Mouse (Mus musculus) lung, adult 2 months (tissue): ENCODE results near the gene Fcgr1. TPM values are rescaled to one million over a fixed set of nuclear protein-coding genes. Genes with fewer than 3 reads are reported as not detected.

ENCODE experiments used
- DNase-seq: peaks from one replicate; pipeline ENCODE4 v3.0.0; 2022
- H3K4me1 ChIP-seq: fragments of 200-500 bp; 2 replicates; pipeline ENCODE4 v1.6.1; 2011; ENCODE audit warnings: low read length; ENCODE audit not compliant: control insufficient read depth, insufficient read depth
- H3K4me3 ChIP-seq: fragments of 200-500 bp; replicated peaks from 2 replicates; pipeline ENCODE3; 2011; ENCODE audit warnings: low read depth, mild to moderate bottlenecking, control low read depth, low read length; ENCODE audit errors: extremely low read depth
- CTCF ChIP-seq: fragments of 200-500 bp; IDR thresholded peaks from 2 replicates; pipeline ENCODE4 v1.5.1; 2011; ENCODE audit warnings: mild to moderate bottlenecking, low read length, control low read depth; ENCODE audit not compliant: insufficient read depth
- POLR2A ChIP-seq: fragments of 200-500 bp; IDR thresholded peaks from 2 replicates; pipeline ENCODE4 v1.6.1; 2011; ENCODE audit warnings: low read depth, mild to moderate bottlenecking, control low read depth, low read length, borderline replicate concordance; ENCODE audit errors: extremely low read depth
- WGBS: fragments of 180-500 bp; shearing (Covaris S2); methylation state at CpG from one replicate; pipeline ENCODE4 v1.1.7; 2018; 5-methylcytosine and 5-hydroxymethylcytosine counted together
- polyA plus RNA-seq: library from polyadenylated mRNA; depleted of rRNA; stranded (reverse); fragments of >200 nt; gene quantifications from 2 replicates; pipeline ENCODE4 v1.2.3, GENCODE M21; 2012

Fcgr1 gene
- polyA plus RNA-seq, 1 experiment = 2.9 TPM

DNA sequence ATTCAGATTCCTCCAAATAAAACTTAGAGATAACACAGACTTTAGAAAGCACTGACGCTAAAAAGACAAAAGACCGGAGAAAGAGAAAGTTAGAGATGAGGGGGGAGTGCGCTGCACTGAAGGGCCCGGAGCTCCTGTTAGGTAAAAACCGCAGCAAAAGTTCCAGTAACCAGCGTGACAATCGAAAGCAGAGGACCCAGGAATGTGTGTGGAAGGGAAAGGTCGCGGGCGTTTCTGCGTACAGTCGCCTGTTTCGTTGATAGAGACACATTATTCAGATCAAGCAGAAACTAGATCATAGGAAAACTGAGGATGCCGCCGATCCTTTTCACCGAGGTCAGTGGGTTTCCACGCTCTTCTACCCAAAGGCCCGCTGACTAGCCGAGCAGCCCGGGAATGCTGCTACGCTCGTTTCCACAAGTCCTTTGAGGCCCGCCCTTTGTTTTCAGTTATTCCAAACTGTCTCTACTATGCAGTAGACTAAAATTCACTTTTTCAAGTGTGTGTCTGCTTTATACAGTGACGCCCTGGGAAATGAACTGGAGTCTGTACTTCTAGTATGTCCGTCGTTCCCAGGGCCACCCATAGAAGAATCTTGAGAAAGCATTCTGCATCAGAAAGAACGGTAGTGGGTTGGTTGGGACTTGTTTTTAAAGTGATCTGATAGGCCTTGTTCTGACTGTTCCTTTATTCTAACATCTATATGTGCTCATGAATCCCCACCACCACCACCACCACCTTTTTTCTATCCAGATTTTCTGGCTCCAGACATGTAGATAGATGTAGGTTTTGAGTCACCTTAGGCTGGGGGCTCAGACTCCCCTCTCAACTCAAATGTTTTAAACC lies 30.0 kb downstream of the Fcgr1 start:
- 1% methylated on average over 27 of the region's 27 CpGs for WGBS
- TF ChIP-seq POLR2A (peak; percentile 49; the same call in 1 of the 2 replicates), CTCF (no peak)
- Histone ChIP-seq H3K4me3 (peak overlapping the region; percentile 46), H3K4me1 (peaks cover 17% of the 10 kb centered on the region)
- peak; percentile 65 for DNase-seq

DNA sequence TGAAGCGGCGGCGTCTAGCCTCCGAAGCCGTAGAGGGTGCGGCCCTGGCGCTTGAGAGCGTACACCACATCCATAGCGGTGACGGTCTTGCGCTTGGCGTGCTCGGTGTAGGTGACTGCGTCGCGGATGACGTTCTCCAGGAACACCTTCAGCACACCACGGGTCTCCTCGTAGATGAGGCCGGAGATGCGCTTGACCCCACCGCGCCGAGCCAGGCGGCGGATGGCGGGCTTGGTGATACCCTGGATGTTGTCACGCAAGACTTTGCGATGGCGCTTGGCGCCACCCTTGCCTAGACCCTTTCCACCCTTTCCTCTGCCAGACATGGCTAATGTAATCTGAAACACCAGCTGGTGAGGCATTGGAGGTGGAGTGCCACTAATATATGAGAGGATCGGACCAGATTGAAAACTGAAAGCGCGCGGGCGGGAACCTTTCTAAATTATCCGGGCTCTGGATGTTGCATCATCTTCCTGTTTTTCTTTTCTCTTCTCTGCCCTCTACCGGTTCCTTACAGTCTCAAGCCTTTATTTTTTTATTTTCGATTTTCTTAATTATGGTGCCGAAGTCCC lies 30.7 kb downstream of the Fcgr1 start, which contains the start of gene Hist2h4:
Gene Hist2h4, minus strand, starts transcription at position 333 of the 572 bp plus-strand sequence.
- H3K4me3 ChIP-seq = peak within 1 kb of the TSS; percentile 99
- peak; percentile 95 for DNase-seq
- TF ChIP-seq CTCF = 0 out of 2 replicates have a peak, but pooled peaks have one; percentile 5
- TF ChIP-seq POLR2A = peak; percentile 100
- peaks cover 15% of the 10 kb centered on the region for H3K4me1 ChIP-seq
- under 1% methylated on average over 40 of the region's 40 CpGs for WGBS

DNA sequence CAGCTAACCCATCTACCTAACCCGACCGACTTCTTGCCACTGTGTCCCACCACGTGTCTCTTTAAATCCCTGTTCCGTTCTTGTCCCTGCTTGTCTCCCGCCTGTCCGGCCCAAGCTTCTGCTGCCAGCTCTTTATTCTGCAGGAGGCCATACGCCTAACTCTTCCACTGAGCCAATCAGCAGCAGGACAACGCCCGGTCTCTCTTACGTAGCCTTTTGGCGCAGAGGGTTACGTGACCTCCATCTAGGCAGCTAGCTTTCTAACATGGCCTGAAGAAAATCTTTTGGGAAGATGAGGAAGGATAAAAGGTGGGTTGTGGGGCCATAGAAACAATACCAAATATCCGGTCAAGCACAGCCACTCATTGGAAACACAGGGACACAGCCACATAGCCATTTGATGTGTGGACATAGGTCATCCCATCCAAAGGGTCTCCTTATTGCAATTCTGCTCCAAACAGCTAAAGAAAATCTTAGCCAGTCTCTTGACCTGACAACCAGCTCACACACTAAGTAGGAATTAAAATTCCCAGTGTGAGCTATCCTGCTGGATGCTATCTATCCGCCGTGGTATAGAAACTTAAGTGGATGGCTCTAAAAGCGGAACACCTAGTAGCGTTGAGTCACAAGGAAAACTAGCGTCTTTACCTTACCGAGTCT lies 31.4 kb downstream of the Fcgr1 start:
- DNase-seq = peak; percentile 75
- under 1% methylated on average over 19 of the region's 19 CpGs for WGBS
- Histone ChIP-seq H3K4me1 (peaks cover 12% of the 10 kb centered on the region), H3K4me3 (peak overlapping the region; percentile 99)
- peak; percentile 86; the same call in 1 of the 2 replicates for TF ChIP-seq POLR2A
- TF ChIP-seq CTCF = no peak

DNA sequence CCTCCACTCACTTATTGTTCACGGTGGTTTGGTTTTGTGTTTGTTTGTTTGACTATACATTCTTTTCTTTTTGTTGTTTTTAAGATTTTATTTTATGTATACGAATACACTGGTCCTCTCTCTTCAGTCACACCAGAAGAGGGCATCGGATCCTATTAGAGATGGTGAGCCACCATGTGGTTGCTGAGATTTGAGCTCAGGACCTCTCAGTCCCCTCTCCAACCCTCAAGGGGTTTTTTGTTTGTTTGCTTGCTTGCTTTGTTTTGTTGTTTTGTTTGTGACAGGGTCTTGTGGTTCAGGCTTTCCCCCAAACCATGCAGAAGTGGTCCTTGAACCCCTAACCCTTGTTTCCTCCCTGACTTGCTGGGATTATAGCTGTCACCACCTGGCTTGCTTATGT lies 32.1 kb downstream of the Fcgr1 start:
- WGBS = 33% methylated on average over 3 of the region's 3 CpGs
- H3K4me3 ChIP-seq = no peak overlapping the region
- H3K4me1 ChIP-seq = peaks cover 12% of the 10 kb centered on the region
- TF ChIP-seq CTCF (no peak), POLR2A (no peak)
- no peak for DNase-seq

DNA sequence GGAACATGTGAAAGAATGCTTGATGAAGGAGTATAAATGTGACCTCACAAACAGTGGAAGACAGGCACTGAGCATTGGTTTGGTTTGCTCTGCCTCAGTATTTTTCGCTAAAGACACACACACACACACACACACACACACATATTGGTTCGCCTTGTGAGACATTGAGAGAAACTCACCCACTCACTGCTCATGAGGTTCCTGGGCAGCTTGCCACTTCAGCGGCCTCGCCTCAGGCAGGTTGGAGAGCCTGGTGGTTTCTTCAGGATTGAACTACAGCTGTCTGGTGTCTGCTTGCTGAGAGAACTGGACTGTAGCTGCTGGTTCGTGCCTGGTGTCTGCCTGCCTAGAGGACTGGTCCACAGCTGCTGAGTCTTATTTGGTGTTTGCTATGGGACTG lies 33.5 kb downstream of the Fcgr1 start:
- TF ChIP-seq CTCF = no peak
- TF ChIP-seq POLR2A = no peak
- H3K4me3 ChIP-seq = no peak overlapping the region
- DNase-seq = no peak
- peaks cover 18% of the 10 kb centered on the region for H3K4me1 ChIP-seq
- 91% methylated on average over 5 of the region's 5 CpGs for WGBS

DNA sequence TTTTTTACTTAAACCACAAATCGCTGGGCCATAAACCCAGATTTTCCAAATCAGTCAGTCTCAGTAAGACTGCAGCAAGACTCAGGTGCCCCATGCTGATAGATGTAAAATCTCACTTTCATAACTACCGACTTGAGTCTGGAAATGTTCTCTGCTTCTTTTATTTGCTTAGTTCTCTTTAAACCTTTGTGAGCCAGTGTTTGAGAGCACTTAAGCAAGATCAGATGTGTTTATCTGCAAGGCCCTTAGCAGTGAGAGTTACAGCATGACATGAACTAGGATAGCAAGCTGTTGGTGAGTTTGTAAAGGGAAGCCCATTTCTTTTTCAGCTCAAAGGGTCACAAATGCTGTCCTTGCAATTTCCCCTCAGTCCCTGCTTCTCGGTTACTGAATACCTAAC lies 36.6 kb downstream of the Fcgr1 start:
- 66% methylated on average over 3 of the region's 3 CpGs for WGBS

DNA sequence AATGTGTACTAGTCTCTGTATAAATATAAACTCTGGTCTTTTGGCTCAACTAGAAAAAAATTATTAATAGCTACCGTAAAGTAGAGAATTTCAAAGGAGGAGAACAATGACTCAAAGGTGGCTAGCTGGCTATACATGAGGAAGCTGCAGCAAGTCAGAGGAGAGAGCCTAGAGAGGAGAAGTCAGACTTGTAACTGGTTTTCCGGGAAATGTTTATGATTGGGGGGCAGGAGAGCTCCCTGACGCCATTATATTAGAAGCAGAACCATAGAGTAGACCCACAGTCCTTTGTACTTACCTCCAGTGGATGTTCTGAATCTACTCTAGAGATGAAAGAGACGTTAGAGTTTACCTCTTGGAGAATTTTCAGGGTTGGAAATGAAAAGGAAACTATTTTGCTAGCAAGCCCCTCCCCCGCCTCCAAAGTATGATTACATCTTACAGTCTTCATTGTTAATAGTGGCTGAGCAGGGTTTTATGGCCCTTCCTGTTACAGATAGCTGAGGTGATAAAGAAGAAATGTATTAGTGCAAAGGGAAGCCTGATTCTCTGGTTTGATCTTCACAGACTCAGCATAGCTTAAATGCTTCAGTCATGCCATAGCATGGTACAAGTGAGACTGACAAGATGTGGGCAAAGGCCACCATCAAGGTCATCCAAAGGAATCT lies 37.7 kb downstream of the Fcgr1 start:
- no peak for TF ChIP-seq POLR2A
- no peak for TF ChIP-seq CTCF
- peak overlapping the region; percentile 34 for H3K4me3 ChIP-seq
- WGBS = 43% methylated on average over 5 of the region's 5 CpGs

More for the DNA sequence above, 36.6 kb downstream of the Fcgr1 start:
- H3K4me3 ChIP-seq = no peak overlapping the region
- no peak for TF ChIP-seq POLR2A
- peaks cover 14% of the 10 kb centered on the region for H3K4me1 ChIP-seq
- DNase-seq = no peak

DNA sequence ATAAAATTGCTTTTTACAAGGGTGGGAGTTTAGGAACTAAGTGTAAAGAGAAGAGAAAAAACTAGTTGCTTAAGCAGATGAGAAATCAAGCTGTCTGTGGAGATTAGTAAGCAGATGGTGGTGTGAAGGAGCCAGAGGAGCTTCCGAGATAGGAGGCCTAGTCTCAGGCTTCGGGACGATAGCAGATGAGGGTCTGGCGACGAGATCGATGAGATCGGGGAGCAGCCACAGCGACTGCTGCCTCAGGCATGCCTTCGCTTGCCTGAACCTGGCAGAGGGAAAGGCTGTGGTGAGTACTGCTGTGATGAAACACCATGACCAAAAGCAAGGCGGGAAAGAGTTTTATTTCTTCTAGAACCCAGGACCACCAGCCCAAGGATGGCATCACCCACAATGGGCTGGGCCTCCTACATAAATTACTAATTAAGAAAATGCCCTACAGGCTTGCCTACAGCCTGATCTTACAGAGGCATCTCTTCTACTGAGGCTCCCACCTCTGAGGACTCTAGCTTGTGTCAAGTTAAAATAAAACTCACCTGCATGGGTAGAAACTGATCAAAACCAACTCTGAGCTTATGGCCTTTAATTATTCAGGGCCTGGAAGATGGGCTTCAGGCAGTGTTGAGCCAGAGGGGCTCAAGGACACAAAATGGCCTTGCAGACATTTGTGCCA lies 39.0 kb downstream of the Fcgr1 start:
- no peak for DNase-seq
- Histone ChIP-seq H3K4me3 (no peak overlapping the region), H3K4me1 (peaks cover 6% of the 10 kb centered on the region)
- TF ChIP-seq POLR2A = no peak
- no peak for TF ChIP-seq CTCF
- WGBS = 63% methylated on average over 10 of the region's 10 CpGs

More for the DNA sequence above, 37.7 kb downstream of the Fcgr1 start:
- peaks cover 6% of the 10 kb centered on the region for H3K4me1 ChIP-seq
- DNase-seq = no peak

DNA sequence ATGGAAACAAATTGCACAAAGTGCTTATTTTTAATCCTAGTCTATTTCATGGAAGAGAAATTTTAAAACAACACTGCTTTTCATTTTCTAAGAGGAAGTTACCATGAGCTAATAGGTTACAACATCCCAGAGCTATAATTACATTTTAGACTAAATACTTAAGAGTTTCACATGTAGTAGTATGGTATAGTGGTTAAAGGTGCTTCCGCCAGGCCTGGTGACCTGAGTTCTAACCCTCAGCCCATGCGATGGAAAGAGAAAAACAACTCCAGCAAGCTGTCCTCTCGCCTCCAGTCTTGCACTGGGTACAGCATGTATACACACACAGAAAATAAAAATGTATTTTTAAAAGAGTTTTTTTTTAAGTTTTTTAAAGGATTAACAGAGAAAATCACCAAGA lies 42.0 kb downstream of the Fcgr1 start:
- H3K4me1 ChIP-seq = peaks cover 6% of the 10 kb centered on the region
- 80% methylated on average over 3 of the region's 3 CpGs for WGBS
- DNase-seq = no peak
- TF ChIP-seq CTCF (no peak), POLR2A (no peak)
- no peak overlapping the region for H3K4me3 ChIP-seq
